Mouse (Mus musculus) frontal cortex, postnatal 14 days (tissue): ENCODE results near the gene Ticrr.

Experiments used
- DNase-seq, 2 experiments: peaks; one replicate each; pipeline ENCODE4 v3.0.0; 2022; ENCODE audit warnings: low spot score in 2 of 2

The Ticrr gene

DNA sequence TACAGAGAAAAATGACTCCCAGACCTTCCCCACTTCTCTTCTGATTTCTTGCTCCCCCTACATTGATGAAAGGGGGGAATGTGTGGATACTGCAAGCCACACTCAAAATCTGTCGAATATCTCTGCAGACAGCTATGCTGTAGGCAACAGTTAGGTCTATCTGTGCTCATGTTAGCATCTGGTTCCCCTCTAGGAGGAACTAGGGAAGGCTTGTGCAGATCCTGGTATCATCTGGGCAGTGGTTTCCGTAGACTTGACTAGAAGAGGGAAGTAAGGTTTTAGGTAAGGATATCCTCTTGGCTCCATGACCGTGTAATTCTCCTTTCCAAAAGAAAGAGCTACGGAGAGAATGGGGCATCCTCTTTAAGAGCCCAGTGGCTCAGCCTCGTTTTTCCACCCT lies 84.6 kb downstream of the Ticrr start:
- DNase-seq = no peak

DNA sequence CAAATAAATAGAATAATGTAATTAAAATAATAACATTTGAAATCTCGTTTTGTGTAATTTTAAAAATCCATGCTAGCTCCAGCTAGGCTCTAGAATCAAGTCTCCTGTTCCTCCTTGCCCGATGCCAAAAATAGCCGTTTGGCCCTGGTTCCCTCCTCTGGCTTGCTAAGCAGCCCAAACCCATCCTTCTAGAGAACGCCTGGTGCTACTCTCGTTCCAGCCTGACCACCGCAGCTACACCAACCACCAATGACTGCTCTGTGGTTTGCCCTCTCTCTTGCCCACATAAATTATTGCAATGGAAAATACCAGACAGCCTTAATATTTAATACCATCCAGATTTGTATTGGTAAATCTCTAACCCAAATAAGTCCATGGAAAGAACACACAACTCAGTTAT lies 87.7 kb downstream of the Ticrr start:
- DNase-seq = no peak
